Mouse (Mus musculus) lung, embryonic 16.5 days (tissue): ENCODE measurements around the gene Gpank1. TPM values are rescaled to one million over a fixed set of nuclear protein-coding genes. Genes with fewer than 3 reads are reported as not detected.
A peak's percentile ranks its signal among the peaks of the same experiment; 100 is the strongest.
"Not testable (repeated sequence)": the region's sequence is repeated elsewhere in the genome, so short reads cannot be mapped to it uniquely, and the experiment has no call there.

Source experiments
- ATAC-seq: fragments of 200-750 bp; cut with Nextera tagmentation; 2 replicates; pipeline ENCODE4 v1.8.0; 2017; ENCODE audit warnings: low read depth, mild to moderate bottlenecking, moderate library complexity
- H3K27ac ChIP-seq: fragments of 300-500 bp; sonication (generic); 2 replicates; pipeline ENCODE4 v1.5.1; 2014; ENCODE audit warnings: mild to moderate bottlenecking, control low read depth, low read length
- H3K27me3 ChIP-seq: fragments of 300-500 bp; sonication (generic); 2 replicates; pipeline ENCODE4 v1.6.1; 2014; ENCODE audit warnings: low read depth, low read length, mixed read lengths; ENCODE audit not compliant: control insufficient read depth, insufficient read depth
- H3K36me3 ChIP-seq: fragments of 300-500 bp; sonication (generic); 2 replicates; pipeline ENCODE4 v1.6.1; 2014; ENCODE audit warnings: low read length; ENCODE audit not compliant: control insufficient read depth, insufficient read depth
- H3K4me1 ChIP-seq: fragments of 300-500 bp; sonication (generic); replicated peaks from 2 replicates; pipeline ENCODE4 v1.6.1; 2014; ENCODE audit warnings: low read length, mixed read lengths; ENCODE audit not compliant: control insufficient read depth, insufficient read depth
- H3K4me2 ChIP-seq: fragments of 300-500 bp; sonication (generic); 2 replicates; pipeline ENCODE4 v1.6.1; 2014; ENCODE audit warnings: low read depth, low read length, control low read depth
- H3K4me3 ChIP-seq: fragments of 300-500 bp; sonication (generic); 2 replicates; pipeline ENCODE4 v1.5.1; 2014; ENCODE audit warnings: mild to moderate bottlenecking, low read length, control low read depth
- H3K9ac ChIP-seq: fragments of 300-500 bp; sonication (generic); 2 replicates; pipeline ENCODE4 v1.6.1; 2014; ENCODE audit warnings: low read length, control low read depth
- H3K9me3 ChIP-seq: fragments of 300-500 bp; sonication (generic); 2 replicates; pipeline ENCODE4 v1.6.1; 2016; ENCODE audit warnings: low read length; ENCODE audit not compliant: control insufficient read depth
- WGBS: fragments of 180-500 bp; shearing (Covaris S2); extraction: QIAGEN DNeasy Blood & Tissue Kit; methylation state at CpG from one replicate; pipeline ENCODE4 v1.1.7; 2014; 5-methylcytosine and 5-hydroxymethylcytosine counted together
- polyA plus RNA-seq: library from polyadenylated mRNA; unstranded; fragments of >200 nt; fragmentation: Nextera tagmentation; extraction: Ambion mirVana; gene quantifications from 2 replicates; pipeline ENCODE4 v1.2.1, GENCODE M21; 2015

Gene Gpank1
- polyA plus RNA-seq, 1 experiment from 2014 or later, result 19.7 TPM

DNA sequence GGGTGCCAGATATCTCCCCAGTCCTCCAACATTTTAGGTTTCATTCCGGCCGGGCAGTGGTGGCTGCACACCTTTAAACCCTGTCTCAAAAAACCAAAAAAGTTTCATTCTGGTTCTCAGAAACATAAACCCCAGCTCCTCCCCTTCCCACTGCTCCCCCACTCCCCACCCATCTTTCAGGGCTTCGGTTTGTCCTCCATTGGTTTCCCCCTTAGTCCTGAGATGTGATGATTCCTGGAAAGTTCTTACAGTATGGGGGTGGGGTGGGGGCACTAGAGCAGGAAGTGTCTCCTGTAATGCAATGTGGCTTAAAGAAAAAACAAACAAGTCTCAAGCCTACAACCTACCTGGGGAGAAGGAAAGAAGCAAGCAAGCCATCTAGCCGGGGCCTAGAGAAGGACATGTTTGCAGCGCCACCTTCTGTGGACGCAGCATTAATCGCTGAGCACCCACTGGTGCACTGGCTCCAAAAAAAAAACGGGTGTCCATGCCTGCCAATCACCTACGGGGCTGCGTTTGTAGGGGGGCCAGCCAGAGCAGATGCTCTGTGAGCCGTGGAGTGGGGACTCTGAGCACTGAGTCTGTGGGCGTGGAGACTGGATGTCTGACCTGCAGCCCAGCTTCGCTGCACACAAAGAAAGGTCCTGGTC is 15.4 kb upstream of the Gpank1 start:
- H3K4me2 ChIP-seq, result no peak overlapping the region
- H3K4me1 ChIP-seq, result no peaks in the 10 kb centered on the region
- ATAC-seq, result no peak
- 0 out of 2 replicates have a peak overlapping the region, but pooled peaks have one; percentile 22 for H3K9ac ChIP-seq
- H3K27ac ChIP-seq, result no peak overlapping the region
- WGBS, result 22% methylated on average over 13 of the region's 13 CpGs
- H3K9me3 ChIP-seq, result no peaks in the 10 kb centered on the region
- H3K36me3 ChIP-seq, result peaks cover 23% of the 10 kb centered on the region
- no peak overlapping the region for H3K4me3 ChIP-seq
- H3K27me3 ChIP-seq, result no peaks in the 10 kb centered on the region

DNA sequence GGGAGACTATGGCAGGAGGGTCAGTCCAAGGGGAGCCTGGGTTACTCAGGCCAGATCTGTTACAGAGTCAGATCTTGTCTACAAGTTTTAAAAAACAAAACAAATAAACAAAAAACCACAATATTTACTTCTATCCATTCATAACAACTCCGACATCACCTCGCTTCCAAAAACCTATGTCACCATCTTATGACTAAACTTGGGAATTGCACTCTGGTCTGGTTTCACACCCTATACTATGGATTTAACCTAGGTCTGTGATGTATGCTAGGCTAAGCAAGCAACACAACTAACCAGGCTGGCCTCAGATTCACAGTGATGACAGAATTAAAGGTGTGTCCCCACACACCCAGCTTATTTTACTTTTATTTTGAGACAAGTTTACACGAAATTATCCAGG is 14.7 kb upstream of the Gpank1 start:
- H3K27me3 ChIP-seq, result no peaks in the 10 kb centered on the region
- H3K4me1 ChIP-seq, result no peaks in the 10 kb centered on the region
- H3K4me2 ChIP-seq, result no peak overlapping the region
- H3K36me3 ChIP-seq, result peaks cover 19% of the 10 kb centered on the region
- H3K4me3 ChIP-seq, result no peak overlapping the region
- H3K27ac ChIP-seq, result no peak overlapping the region
- H3K9ac ChIP-seq, result no peak overlapping the region
- no peaks in the 10 kb centered on the region for H3K9me3 ChIP-seq
- no peak for ATAC-seq
- WGBS, result 50% methylated on average over 3 of the region's 3 CpGs

DNA sequence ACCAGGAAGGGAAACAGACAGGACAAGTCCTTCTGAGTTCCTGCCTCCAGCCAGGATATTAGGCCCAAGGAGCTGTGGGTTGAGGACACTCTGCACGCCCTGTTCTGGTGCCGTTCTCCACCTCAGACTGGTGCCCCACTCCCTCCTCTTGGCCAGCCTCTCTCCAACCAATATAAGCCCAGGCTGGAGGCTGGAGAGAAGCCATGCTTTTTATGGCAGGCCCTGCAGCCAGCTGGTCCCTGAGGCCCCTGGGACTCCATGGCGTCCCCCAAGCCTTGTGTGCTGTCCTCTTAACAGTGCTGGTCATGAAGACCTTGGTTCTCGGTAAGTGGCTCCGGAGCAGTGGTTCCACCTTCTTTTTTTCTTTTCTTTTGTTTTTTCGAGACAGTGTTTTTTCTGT is 13.2 kb upstream of the Gpank1 start, which contains the start of gene Ly6g5c:
Gene Ly6g5c (plus strand): TSS at position 183 of the 400 bp plus-strand sequence.
- no peaks in the 10 kb centered on the region for H3K9me3 ChIP-seq
- no peak for ATAC-seq
- no peaks in the 10 kb centered on the region for H3K27me3 ChIP-seq
- no peak within 1 kb of the TSS for H3K4me3 ChIP-seq
- no peak within 1 kb of the TSS for H3K9ac ChIP-seq
- 77% methylated on average over 6 of the region's 6 CpGs for WGBS
- H3K36me3 ChIP-seq, result peaks cover 5% of the 10 kb centered on the region
- H3K4me2 ChIP-seq, result no peak within 1 kb of the TSS
- H3K27ac ChIP-seq, result no peak within 1 kb of the TSS
- H3K4me1 ChIP-seq, result no peaks in the 10 kb centered on the region

DNA sequence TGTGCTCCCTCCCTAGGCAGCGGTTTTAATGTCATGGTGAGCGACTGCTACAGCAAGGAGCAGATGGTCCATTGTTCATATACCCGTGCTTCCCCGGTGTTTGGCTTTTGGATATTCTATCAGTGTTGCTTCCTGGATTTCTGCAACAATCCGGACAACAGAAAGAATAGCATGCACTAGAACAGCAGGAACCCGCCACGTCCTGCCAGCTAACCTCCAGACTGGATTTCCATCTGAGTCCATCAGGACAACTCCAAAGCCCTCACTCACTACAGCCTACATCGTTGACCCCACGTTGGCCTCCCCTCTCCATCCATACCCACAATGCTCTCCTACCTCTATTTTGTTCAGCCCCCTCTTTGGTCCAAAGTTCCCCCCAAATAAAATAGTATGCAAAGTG is 9.5 kb upstream of the Gpank1 start:
- H3K36me3 ChIP-seq, result peaks cover 13% of the 10 kb centered on the region
- H3K4me2 ChIP-seq, result no peak overlapping the region
- no peak overlapping the region; the same call in 1 of the 2 replicates for H3K27ac ChIP-seq
- H3K4me1 ChIP-seq, result no peaks in the 10 kb centered on the region
- no peak overlapping the region for H3K4me3 ChIP-seq
- 56% methylated on average over 9 of the region's 9 CpGs for WGBS
- ATAC-seq, result 0 out of 2 replicates have a peak, but pooled peaks have one; percentile 27
- H3K9me3 ChIP-seq, result no peaks in the 10 kb centered on the region
- H3K9ac ChIP-seq, result no peak overlapping the region
- H3K27me3 ChIP-seq, result no peaks in the 10 kb centered on the region

DNA sequence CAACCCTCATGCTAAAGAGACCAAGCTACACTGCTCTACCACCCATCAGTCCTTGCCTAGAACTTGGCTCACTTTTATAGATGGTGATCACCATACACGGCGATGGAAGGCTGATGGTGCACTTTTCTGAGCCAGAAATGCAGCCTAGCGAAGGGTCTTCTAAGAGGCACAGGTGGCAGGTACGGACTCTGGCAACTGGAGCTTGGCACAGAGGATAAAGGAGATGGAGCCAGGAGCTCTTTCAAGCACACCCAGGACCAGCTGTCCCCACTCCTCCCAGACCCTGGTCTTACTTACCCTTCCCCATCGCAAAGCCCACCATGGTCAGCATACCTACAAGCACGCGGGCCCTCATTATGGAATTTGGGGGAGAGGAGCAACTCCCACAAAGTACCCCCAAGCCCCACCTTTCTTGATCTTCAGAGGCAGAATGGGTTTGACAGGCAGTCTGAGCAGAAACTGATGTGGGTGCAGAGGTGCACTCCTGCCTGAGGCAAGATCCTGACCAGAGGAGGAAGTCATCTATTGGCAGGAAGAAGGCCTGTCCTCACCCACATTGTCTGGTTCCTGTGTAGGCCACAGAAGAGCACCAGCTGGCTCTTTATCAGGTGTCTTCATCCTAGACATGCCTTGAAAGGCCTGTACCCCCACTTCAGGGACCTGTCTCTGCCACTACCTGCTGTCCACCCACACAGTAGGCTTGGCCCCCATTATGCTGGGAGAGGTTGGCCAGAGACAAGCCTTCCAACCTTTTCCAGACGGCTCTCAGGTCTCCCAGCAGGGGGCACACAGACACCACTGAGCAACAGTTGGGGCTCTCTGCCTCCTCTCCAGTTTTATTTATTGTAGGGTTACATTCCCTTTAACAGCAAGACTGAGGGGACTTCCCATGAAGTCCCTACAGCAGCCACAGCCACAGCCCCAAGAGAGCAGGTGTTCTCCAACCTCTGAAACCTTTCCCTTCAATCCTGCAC is 5.9 kb upstream of the Gpank1 start, which contains the start of gene Ly6g5b:
Gene Ly6g5b (minus strand): TSS at position 383 of the 974 bp plus-strand sequence.
- H3K27ac ChIP-seq, result no peak within 1 kb of the TSS
- peaks cover 32% of the 10 kb centered on the region for H3K36me3 ChIP-seq
- ATAC-seq, result no peak
- no peaks in the 10 kb centered on the region for H3K27me3 ChIP-seq
- no peak within 1 kb of the TSS for H3K4me2 ChIP-seq
- no peak within 1 kb of the TSS for H3K9ac ChIP-seq
- no peaks in the 10 kb centered on the region for H3K9me3 ChIP-seq
- 81% methylated on average over 8 of the region's 8 CpGs for WGBS
- H3K4me1 ChIP-seq, result peaks cover 8% of the 10 kb centered on the region
- H3K4me3 ChIP-seq, result no peak within 1 kb of the TSS

DNA sequence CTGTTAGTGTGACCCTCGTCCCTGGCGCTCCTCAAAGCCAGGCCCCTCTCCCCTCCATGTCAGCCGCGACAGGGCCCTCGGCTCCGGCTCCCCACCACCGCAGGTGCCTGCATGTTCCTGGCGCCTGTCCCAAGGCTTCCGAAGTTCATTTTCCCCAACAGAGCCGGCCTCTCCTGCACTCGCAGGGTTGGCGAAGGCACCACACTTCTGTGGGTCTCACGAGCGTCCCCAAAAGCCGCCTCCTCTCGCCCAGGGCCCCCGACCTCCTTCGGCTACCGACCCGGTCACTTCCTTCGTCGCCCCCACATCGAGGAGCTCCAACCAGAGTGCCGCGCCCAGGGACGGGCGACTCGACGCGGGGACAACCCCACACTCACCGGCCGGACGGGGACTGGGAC is 511 bp upstream of the Gpank1 start:
- Histone ChIP-seq H3K4me3 (peak overlapping the region; percentile 85), H3K9me3 (no peaks in the 10 kb centered on the region), H3K4me1 (peaks cover 18% of the 10 kb centered on the region), H3K9ac (peak overlapping the region; percentile 92), H3K36me3 (peaks cover 24% of the 10 kb centered on the region), H3K27me3 (no peaks in the 10 kb centered on the region), H3K27ac (peak overlapping the region; percentile 66), H3K4me2 (peak overlapping the region; percentile 91)
- ATAC-seq, result peak; percentile 2; the same call in 1 of the 2 replicates
- WGBS, result under 1% methylated on average over 33 of the region's 33 CpGs

DNA sequence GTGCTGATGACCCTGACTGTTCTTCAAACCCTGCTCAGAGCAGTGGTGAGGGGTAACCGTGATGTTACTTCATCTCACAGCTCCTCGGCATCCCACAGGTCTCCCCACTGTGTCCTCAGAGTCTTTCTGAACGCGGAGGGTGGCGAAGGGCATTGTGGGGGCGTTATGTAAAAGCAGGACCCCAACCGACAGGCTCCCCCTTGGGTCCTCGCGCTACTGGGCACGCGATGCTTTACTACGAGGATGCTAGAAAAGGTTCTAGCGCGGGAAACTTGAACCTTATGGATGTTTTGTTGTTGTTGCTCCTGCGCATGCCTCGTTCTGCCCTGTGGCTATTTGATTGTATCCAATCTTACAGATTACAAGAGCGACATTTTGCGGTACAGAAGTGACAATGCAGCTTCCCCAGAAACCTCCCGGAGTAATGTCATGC is 632 bp downstream of the Gpank1 start, which contains the start of gene Csnk2b:
Gene Csnk2b (minus strand): TSS at position 183 of the 433 bp plus-strand sequence.
- H3K27ac ChIP-seq, result peak within 1 kb of the TSS; percentile 89
- WGBS, result under 1% methylated on average over 19 of the region's 19 CpGs
- no peaks in the 10 kb centered on the region for H3K9me3 ChIP-seq
- H3K4me1 ChIP-seq, result peaks cover 21% of the 10 kb centered on the region
- H3K4me2 ChIP-seq, result peak within 1 kb of the TSS; percentile 96
- peak within 1 kb of the TSS; percentile 85 for H3K4me3 ChIP-seq
- ATAC-seq, result no peak; the same call in 1 of the 2 replicates
- no peaks in the 10 kb centered on the region for H3K27me3 ChIP-seq
- H3K36me3 ChIP-seq, result peaks cover 18% of the 10 kb centered on the region
- peak within 1 kb of the TSS; percentile 92 for H3K9ac ChIP-seq

DNA sequence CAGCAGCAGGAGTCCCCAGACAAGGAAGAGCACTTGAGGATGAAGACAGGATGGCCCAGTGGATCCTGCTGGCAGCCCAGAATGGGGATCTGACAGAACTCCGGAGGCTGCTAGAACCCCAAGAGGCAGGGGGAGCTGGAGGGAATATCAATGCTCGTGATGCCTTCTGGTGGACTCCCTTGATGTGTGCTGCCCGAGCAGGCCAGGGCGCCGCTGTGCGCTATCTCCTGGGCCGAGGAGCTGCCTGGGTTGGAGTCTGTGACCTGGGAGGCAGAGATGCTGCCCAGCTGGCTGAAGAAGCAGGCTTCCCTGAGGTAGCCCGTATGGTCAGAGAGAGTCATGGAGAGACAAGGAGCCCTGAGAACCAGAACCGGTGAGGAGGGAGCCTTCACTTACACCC is 2.0 kb downstream of the Gpank1 start:
- not testable (repeated sequence) for ATAC-seq, H3K36me3 ChIP-seq
- WGBS, result 86% methylated on average over 9 of the region's 9 CpGs

More for the DNA sequence above, 2.0 kb downstream of the Gpank1 start:
- not testable (repeated sequence) for H3K9ac ChIP-seq, H3K27me3 ChIP-seq, H3K9me3 ChIP-seq, H3K27ac ChIP-seq, H3K4me3 ChIP-seq, H3K4me2 ChIP-seq
- peaks cover 28% of the 10 kb centered on the region for H3K4me1 ChIP-seq
